Mouse (Mus musculus): ENCODE measurements at regions not wholly inside any gene's neighbourhood (a gene's known extent, or its start where the extent isn't known, plus 50 kb on each side); places are given as distances from the start of the nearest gene placed in this dataset.

GRCm38 (mm10) chr3:132485553-132485952, 144.1 kb upstream of the Gimd1 start:
- DNase-seq = no peak

DNA sequence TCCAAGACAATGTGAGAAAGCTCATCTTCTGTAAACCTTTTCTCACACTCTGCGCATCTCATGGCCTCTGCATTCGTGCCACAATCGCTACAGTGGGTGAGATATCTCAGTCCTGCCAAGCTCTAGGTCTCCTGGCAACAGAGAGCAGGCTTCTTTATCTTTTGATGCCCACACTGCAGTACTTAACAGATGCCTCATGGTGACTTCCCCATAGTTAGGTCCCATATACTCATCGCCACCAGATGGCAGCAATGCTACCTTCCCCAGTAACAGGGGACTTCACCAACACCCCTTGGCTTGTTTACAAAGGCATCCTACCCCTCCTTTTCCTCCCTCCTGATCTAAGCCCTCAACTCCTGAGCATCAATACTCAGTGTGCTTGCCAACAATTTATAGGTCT, 123.5 kb upstream of the Gimd1 start:
- DNase-seq = peak; percentile 34

DNA sequence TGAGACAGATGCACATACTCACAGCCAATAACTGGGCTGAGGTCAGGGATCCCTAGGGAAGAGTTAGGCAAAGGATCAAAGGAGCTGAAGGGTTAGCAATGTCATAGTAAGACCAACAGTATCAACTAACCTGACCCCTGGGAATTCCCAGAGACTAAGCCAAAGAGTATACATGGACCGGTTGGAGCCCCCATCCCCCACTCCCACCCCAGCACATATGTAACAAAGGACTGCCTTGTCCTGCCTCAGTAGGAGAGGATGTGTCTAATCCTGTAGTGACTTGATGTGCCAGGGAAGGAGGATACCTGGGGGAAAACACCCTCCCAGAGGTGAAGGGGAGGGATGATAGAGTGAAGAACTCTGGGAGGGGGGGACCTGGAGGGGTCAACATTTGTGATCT, 119.4 kb upstream of the Gimd1 start:
- no peak for DNase-seq

DNA sequence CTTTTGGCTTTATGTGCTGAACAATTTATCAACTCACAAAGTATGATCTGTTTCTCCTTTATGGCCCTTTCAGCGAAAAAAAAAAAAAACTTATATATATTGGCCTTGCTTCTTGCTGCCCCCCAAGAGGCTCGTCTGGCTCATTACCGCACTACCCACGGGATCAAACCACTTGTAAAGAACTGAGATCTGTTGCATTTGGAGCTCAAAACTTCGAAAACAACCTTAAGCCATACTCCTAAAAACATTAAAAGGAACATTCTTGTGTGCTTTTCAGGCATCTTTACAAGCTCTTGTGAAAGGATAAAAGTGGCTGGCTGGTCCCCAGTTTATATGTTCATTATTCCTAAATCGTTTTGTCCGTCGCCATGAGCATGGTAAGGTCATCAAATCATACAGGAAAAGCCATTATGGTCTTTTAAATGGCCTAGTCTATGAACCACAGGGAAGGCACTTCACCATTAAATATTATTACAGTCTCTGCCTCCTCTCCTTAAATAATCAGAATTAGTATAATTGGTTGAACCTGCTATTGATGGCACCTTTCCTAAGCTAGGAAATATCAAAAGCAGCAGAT, 117.0 kb upstream of the Gimd1 start:
- no peak for DNase-seq

- no peak for DNase-seq
Measured at GRCm38 (mm10) chr3:132533323-132533904, 96.2 kb upstream of the Gimd1 start.

- no peak for DNase-seq
Measured at GRCm38 (mm10) chr3:132539780-132540658, 89.6 kb upstream of the Gimd1 start.

DNA sequence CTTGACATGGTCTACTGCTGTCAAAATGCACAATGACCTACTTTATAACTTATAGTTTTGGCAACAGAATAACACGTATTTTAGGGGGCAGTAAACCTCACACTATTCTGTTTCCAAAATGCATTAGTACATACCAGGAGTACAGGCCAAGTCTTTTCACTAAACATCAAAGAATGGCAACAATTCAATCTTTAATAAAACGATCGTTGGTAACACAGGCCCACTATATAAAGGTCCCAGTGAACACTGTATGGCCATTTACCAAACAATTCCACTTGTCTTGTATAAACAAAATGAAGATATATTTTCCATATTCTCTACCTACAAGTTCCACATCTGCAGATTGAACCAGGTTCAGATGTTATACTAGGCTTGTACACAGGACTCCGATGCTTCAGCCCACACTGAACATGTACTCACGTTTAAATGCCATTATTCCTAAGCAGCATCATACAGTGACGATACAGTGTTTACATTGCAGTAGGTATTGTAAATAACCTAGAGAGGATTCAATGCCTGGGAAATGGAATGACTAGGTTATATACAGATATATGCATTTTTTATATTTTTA, 78.3 kb upstream of the Gimd1 start:
- no peak for DNase-seq

- no peak for DNase-seq
Measured at GRCm38 (mm10) chr3:132565755-132566154, 63.9 kb upstream of the Gimd1 start.

DNA sequence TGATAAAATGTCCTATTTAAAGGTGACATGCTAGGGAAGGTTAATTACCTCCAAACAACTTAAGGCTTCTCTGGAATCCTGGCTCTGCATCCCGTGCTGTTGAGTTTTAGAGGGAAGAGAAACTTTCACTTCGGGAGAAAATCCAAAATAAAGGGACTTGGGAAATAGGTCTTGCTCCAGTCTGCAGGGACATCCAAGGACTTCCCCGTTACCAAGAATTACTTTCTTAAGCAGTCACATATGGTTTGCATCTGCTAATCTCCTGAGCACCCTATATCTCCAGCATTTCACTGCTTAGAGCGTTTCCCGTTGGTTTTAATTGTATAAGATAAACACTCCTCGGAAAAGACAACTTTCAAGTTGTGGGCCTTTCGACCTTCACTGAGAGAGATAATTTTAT, 63.3 kb upstream of the Gimd1 start:
- no peak for DNase-seq
